Mouse (Mus musculus): ENCODE data around the gene Ssx2ip. TPM values are rescaled to one million over a fixed set of nuclear protein-coding genes. Genes with fewer than 3 reads are reported as not detected.
"Not testable (repeated sequence)": the region's sequence is repeated elsewhere in the genome, so short reads cannot be mapped to it uniquely, and the experiment has no call there.

The Ssx2ip gene
- polyA plus RNA-seq, 1 experiment from 2014 or later, result 16.8 TPM

DNA sequence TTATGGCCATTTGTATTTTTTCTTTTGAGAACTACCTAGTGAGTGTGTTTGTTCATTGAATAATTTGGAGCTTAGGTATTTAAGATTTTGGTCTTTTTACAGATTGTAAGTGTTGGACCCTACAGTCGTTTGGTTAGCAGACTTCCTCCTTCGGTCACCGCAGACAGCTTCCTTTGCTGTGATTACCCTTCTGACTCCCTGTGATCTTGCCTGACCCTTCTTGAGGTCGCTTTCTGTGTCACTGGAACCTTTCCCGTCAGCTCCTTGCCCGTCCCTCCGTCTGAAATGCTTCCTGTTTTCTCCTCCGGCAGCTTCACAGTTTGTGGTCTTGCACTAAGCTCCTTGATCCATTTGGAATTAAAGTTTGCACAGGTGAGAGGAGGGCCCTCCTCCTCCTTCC is 17.3 kb downstream of the Ssx2ip start:
- Histone ChIP-seq H3K27me3 (ENCODE audit: control insufficient read depth, insufficient read depth, low read length) (no peaks in the 10 kb centered on the region), H3K36me3 (ENCODE audit: control insufficient read depth, insufficient read depth) (peaks cover 6% of the 10 kb centered on the region; the same call in 1 of the 2 replicates), H3K27ac (ENCODE audit: low read length) (no peak overlapping the region), H3K4me2 (ENCODE audit: low read depth, low read length) (no peak overlapping the region), H3K4me3 (ENCODE audit: low read length) (no peak overlapping the region), H3K9me3 (replicated peaks; ENCODE audit: control insufficient read depth, low read length) (no peaks in the 10 kb centered on the region), H3K4me1 (ENCODE audit: control insufficient read depth, insufficient read depth, low read length) (peaks cover 6% of the 10 kb centered on the region; the same call in 1 of the 2 replicates), H3K9ac (ENCODE audit: low read length) (no peak overlapping the region)
- WGBS, result 45% methylated on average over 8 of the region's 8 CpGs
- ATAC-seq (replicated peaks; ENCODE audit: extremely low read depth, insufficient read depth, low FRiP score), result no peak

- H3K9ac ChIP-seq (ENCODE audit: low read length), result no peak overlapping the region
- peaks cover 12% of the 10 kb centered on the region for H3K36me3 ChIP-seq (ENCODE audit: control insufficient read depth, insufficient read depth)
- no peak for ATAC-seq (replicated peaks; ENCODE audit: extremely low read depth, insufficient read depth, low FRiP score)
- WGBS, result 82% methylated on average over 7 of the region's 7 CpGs
- H3K4me2 ChIP-seq (ENCODE audit: low read depth, low read length), result no peak overlapping the region
- no peaks in the 10 kb centered on the region for H3K27me3 ChIP-seq (ENCODE audit: control insufficient read depth, insufficient read depth, low read length)
- no peak overlapping the region for H3K27ac ChIP-seq (ENCODE audit: low read length)
- H3K4me3 ChIP-seq (ENCODE audit: low read length), result no peak overlapping the region
- peaks cover 9% of the 10 kb centered on the region for H3K4me1 ChIP-seq (ENCODE audit: control insufficient read depth, insufficient read depth, low read length)
- no peaks in the 10 kb centered on the region for H3K9me3 ChIP-seq (replicated peaks; ENCODE audit: control insufficient read depth, low read length)
These were observed 19.3 kb downstream of the Ssx2ip start for GRCm38 (mm10) chr3:146423710-146424109.

DNA sequence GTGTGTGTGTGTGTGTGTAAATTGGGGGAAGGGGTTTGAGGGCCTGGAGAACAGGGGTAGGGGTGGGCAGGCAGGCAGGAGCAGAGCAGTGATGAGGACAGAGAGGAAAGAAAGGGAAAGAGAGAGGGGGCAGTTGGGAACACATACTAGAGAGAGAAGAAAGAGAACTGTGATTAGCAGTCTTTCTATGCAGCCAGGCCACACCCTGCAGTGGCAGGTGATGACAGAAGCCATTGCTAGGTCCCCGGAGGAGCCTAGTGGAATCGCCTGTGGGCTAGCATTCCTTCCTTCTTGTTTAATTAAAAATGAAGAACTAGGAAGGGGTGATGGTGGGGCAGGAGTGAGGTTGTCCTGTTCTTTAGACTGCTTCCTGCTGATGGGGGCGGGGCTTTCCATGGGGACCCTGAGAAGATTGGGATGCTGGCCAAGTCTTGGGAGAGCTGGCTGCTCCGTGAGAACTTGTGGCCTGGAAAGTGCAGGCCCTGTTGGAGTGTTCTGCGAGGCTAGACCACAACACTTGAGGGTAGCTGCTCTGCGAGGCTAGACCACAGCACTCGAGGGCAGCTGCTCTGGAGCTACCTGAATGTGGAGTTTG is 20.0 kb downstream of the Ssx2ip start:
- Histone ChIP-seq H3K27me3 (ENCODE audit: control insufficient read depth, insufficient read depth, low read length) (no peaks in the 10 kb centered on the region), H3K9me3 (replicated peaks; ENCODE audit: control insufficient read depth, low read length) (no peaks in the 10 kb centered on the region), H3K27ac (ENCODE audit: low read length) (no peak overlapping the region), H3K9ac (ENCODE audit: low read length) (no peak overlapping the region), H3K36me3 (ENCODE audit: control insufficient read depth, insufficient read depth) (peaks cover 13% of the 10 kb centered on the region), H3K4me3 (ENCODE audit: low read length) (no peak overlapping the region), H3K4me1 (ENCODE audit: control insufficient read depth, insufficient read depth, low read length) (peaks cover 9% of the 10 kb centered on the region), H3K4me2 (ENCODE audit: low read depth, low read length) (no peak overlapping the region)
- WGBS, result 36% methylated on average over 7 of the region's 7 CpGs
- ATAC-seq (replicated peaks; ENCODE audit: extremely low read depth, insufficient read depth, low FRiP score), result no peak

- Histone ChIP-seq H3K36me3 (ENCODE audit: control insufficient read depth, insufficient read depth) (peaks cover 13% of the 10 kb centered on the region), H3K4me1 (ENCODE audit: control insufficient read depth, insufficient read depth, low read length) (peaks cover 9% of the 10 kb centered on the region), H3K27ac (ENCODE audit: low read length) (no peak overlapping the region), H3K27me3 (ENCODE audit: control insufficient read depth, insufficient read depth, low read length) (no peaks in the 10 kb centered on the region), H3K4me2 (ENCODE audit: low read depth, low read length) (no peak overlapping the region), H3K9me3 (replicated peaks; ENCODE audit: control insufficient read depth, low read length) (no peaks in the 10 kb centered on the region), H3K4me3 (ENCODE audit: low read length) (no peak overlapping the region), H3K9ac (ENCODE audit: low read length) (no peak overlapping the region)
- ATAC-seq (replicated peaks; ENCODE audit: extremely low read depth, insufficient read depth, low FRiP score), result no peak
- 64% methylated on average over 7 of the region's 7 CpGs for WGBS
These were observed 21.5 kb downstream of the Ssx2ip start for GRCm38 (mm10) chr3:146425902-146426301.

GRCm38 (mm10) chr3:146426489-146426888 is 22.0 kb downstream of the Ssx2ip start:
- Histone ChIP-seq H3K4me2 (ENCODE audit: low read depth, low read length) (no peak overlapping the region), H3K4me3 (ENCODE audit: low read length) (no peak overlapping the region), H3K36me3 (ENCODE audit: control insufficient read depth, insufficient read depth) (peaks cover 13% of the 10 kb centered on the region), H3K9me3 (replicated peaks; ENCODE audit: control insufficient read depth, low read length) (no peaks in the 10 kb centered on the region), H3K9ac (ENCODE audit: low read length) (no peak overlapping the region), H3K27me3 (ENCODE audit: control insufficient read depth, insufficient read depth, low read length) (no peaks in the 10 kb centered on the region), H3K27ac (ENCODE audit: low read length) (no peak overlapping the region), H3K4me1 (ENCODE audit: control insufficient read depth, insufficient read depth, low read length) (peaks cover 9% of the 10 kb centered on the region)
- no peak for ATAC-seq (replicated peaks; ENCODE audit: extremely low read depth, insufficient read depth, low FRiP score)
- WGBS, result 91% methylated on average over 8 of the region's 8 CpGs

- H3K27me3 ChIP-seq (ENCODE audit: control insufficient read depth, insufficient read depth, low read length); H3K9ac ChIP-seq (ENCODE audit: low read length); H3K27ac ChIP-seq (ENCODE audit: low read length); H3K9me3 ChIP-seq (replicated peaks; ENCODE audit: control insufficient read depth, low read length); ATAC-seq (replicated peaks; ENCODE audit: extremely low read depth, insufficient read depth, low FRiP score); H3K4me3 ChIP-seq (ENCODE audit: low read length); H3K4me2 ChIP-seq (ENCODE audit: low read depth, low read length); H3K4me1 ChIP-seq (ENCODE audit: control insufficient read depth, insufficient read depth, low read length): not testable (repeated sequence)
- H3K36me3 ChIP-seq (ENCODE audit: control insufficient read depth, insufficient read depth), result peaks cover 20% of the 10 kb centered on the region; the same call in 1 of the 2 replicates
- 93% methylated on average over 11 of the region's 11 CpGs for WGBS
These were observed 28.6 kb downstream of the Ssx2ip start for GRCm38 (mm10) chr3:146433063-146433462.

- Histone ChIP-seq H3K4me2 (ENCODE audit: low read depth, low read length) (no peak overlapping the region), H3K9ac (ENCODE audit: low read length) (no peak overlapping the region), H3K27me3 (ENCODE audit: control insufficient read depth, insufficient read depth, low read length) (no peaks in the 10 kb centered on the region), H3K27ac (ENCODE audit: low read length) (no peak overlapping the region; the same call in 1 of the 2 replicates), H3K4me3 (ENCODE audit: low read length) (no peak overlapping the region), H3K4me1 (ENCODE audit: control insufficient read depth, insufficient read depth, low read length) (peaks cover 4% of the 10 kb centered on the region; the same call in 1 of the 2 replicates), H3K36me3 (ENCODE audit: control insufficient read depth, insufficient read depth) (peaks cover 19% of the 10 kb centered on the region; the same call in 1 of the 2 replicates), H3K9me3 (replicated peaks; ENCODE audit: control insufficient read depth, low read length) (no peaks in the 10 kb centered on the region)
- 68% methylated on average over 14 of the region's 14 CpGs for WGBS
- ATAC-seq (replicated peaks; ENCODE audit: extremely low read depth, insufficient read depth, low FRiP score), result peak; percentile 75
These were observed 29.4 kb downstream of the Ssx2ip start for GRCm38 (mm10) chr3:146433681-146434350.

DNA sequence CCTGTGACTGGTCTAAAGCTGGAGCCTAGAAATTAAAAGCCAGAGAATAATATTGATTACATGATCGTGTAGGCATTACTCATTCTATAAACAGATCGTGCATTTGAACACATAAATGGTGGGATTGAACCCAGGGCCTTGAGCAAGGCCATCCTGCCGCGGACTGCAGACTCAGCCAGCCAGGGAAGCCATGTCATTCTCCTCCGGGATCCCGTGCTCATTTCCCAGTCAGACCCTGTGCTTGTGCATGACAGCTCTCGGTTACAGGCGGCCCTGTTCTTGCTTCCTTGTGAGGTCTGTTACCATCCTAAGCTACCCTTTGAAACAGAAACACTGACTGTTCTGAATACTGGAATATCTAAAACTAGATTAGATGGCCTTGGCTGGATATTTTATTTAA is 30.2 kb downstream of the Ssx2ip start:
- ATAC-seq (replicated peaks; ENCODE audit: extremely low read depth, insufficient read depth, low FRiP score), result no peak
- Histone ChIP-seq H3K9ac (ENCODE audit: low read length) (no peak overlapping the region), H3K4me2 (ENCODE audit: low read depth, low read length) (no peak overlapping the region), H3K36me3 (ENCODE audit: control insufficient read depth, insufficient read depth) (peaks cover 15% of the 10 kb centered on the region; the same call in 1 of the 2 replicates), H3K4me3 (ENCODE audit: low read length) (no peak overlapping the region), H3K9me3 (replicated peaks; ENCODE audit: control insufficient read depth, low read length) (no peaks in the 10 kb centered on the region), H3K4me1 (ENCODE audit: control insufficient read depth, insufficient read depth, low read length) (peaks cover 4% of the 10 kb centered on the region; the same call in 1 of the 2 replicates), H3K27ac (ENCODE audit: low read length) (no peak overlapping the region), H3K27me3 (ENCODE audit: control insufficient read depth, insufficient read depth, low read length) (no peaks in the 10 kb centered on the region)
- WGBS, result 93% methylated on average over 8 of the region's 8 CpGs

- Histone ChIP-seq H3K9me3 (replicated peaks; ENCODE audit: control insufficient read depth, low read length) (no peaks in the 10 kb centered on the region), H3K4me3 (ENCODE audit: low read length) (no peak overlapping the region), H3K27ac (ENCODE audit: low read length) (no peak overlapping the region), H3K4me2 (ENCODE audit: low read depth, low read length) (no peak overlapping the region), H3K36me3 (ENCODE audit: control insufficient read depth, insufficient read depth) (peaks cover 15% of the 10 kb centered on the region; the same call in 1 of the 2 replicates), H3K27me3 (ENCODE audit: control insufficient read depth, insufficient read depth, low read length) (no peaks in the 10 kb centered on the region), H3K4me1 (ENCODE audit: control insufficient read depth, insufficient read depth, low read length) (peaks cover 4% of the 10 kb centered on the region; the same call in 1 of the 2 replicates), H3K9ac (ENCODE audit: low read length) (no peak overlapping the region)
- WGBS, result 93% methylated on average over 11 of the region's 11 CpGs
- ATAC-seq (replicated peaks; ENCODE audit: extremely low read depth, insufficient read depth, low FRiP score), result no peak
These were observed 31.1 kb downstream of the Ssx2ip start for GRCm38 (mm10) chr3:146435533-146435932.

Measured in heart, embryonic 16.5 days (tissue).